Mouse (Mus musculus): ENCODE measurements around the gene L1cam. TPM values are rescaled to one million over a fixed set of nuclear protein-coding genes. Genes with fewer than 3 reads are reported as not detected.

L1cam gene
- polyA plus RNA-seq, 1 experiment from 2014 or later = 103 TPM

DNA sequence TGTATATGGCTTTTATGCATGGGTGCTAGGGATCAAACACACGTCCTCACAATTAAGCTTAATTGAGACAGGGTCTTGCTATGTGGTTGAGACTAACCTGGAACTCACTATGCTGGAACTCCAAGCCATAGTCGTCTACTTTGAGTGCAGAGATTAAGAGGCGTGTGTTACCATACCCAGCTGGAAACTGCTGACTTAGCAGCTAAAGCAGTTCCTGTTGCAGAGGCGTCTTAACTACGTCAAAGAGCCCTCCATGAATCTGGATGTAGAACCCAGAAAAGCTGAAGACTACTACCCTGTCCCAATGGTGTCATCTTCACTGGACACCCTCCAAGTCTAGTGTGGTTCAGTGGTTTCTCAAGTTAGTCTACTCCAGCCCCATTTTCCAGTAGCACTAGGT lies 22.7 kb upstream of the L1cam start:
- 0 out of 2 replicates have a peak, but pooled peaks cover 3% of the 10 kb centered on the region for H3K4me1 ChIP-seq (ENCODE audit: control insufficient read depth, insufficient read depth, low read length)
- H3K9me3 ChIP-seq (ENCODE audit: control insufficient read depth, low read length) = no peaks in the 10 kb centered on the region
- no peak overlapping the region for H3K9ac ChIP-seq (replicated peaks; ENCODE audit: low read length)
- no peak overlapping the region for H3K4me3 ChIP-seq (replicated peaks; ENCODE audit: low read depth, low read length)
- DNase-seq = no peak
- H3K36me3 ChIP-seq (ENCODE audit: control insufficient read depth, insufficient read depth, low read length) = peaks cover 3% of the 10 kb centered on the region; the same call in 1 of the 2 replicates
- no peak for ATAC-seq (ENCODE audit: low FRiP score, low TSS enrichment)
- H3K27me3 ChIP-seq (ENCODE audit: control insufficient read depth, insufficient read depth, low read length) = no peaks in the 10 kb centered on the region
- WGBS = 84% methylated on average over 5 of the region's 5 CpGs
- H3K4me2 ChIP-seq (ENCODE audit: low read length) = no peak overlapping the region
- no peak overlapping the region for H3K27ac ChIP-seq (replicated peaks; ENCODE audit: low read depth, low read length)

- 76% methylated on average over 8 of the region's 8 CpGs for WGBS
- no peak overlapping the region for H3K4me2 ChIP-seq (ENCODE audit: low read length)
- H3K27ac ChIP-seq (replicated peaks; ENCODE audit: low read depth, low read length) = no peak overlapping the region
- ATAC-seq (ENCODE audit: low FRiP score, low TSS enrichment) (no peak), DNase-seq (no peak)
- no peaks in the 10 kb centered on the region for H3K9me3 ChIP-seq (ENCODE audit: control insufficient read depth, low read length)
- no peak overlapping the region for H3K9ac ChIP-seq (replicated peaks; ENCODE audit: low read length)
- H3K27me3 ChIP-seq (ENCODE audit: control insufficient read depth, insufficient read depth, low read length) = no peaks in the 10 kb centered on the region
- H3K36me3 ChIP-seq (ENCODE audit: control insufficient read depth, insufficient read depth, low read length) = peaks cover 3% of the 10 kb centered on the region; the same call in 1 of the 2 replicates
- H3K4me3 ChIP-seq (replicated peaks; ENCODE audit: low read depth, low read length) = no peak overlapping the region
- 0 out of 2 replicates have a peak, but pooled peaks cover 3% of the 10 kb centered on the region for H3K4me1 ChIP-seq (ENCODE audit: control insufficient read depth, insufficient read depth, low read length)
Measured at GRCm38 (mm10) chrX:73916945-73917344, 21.0 kb upstream of the L1cam start.

DNA sequence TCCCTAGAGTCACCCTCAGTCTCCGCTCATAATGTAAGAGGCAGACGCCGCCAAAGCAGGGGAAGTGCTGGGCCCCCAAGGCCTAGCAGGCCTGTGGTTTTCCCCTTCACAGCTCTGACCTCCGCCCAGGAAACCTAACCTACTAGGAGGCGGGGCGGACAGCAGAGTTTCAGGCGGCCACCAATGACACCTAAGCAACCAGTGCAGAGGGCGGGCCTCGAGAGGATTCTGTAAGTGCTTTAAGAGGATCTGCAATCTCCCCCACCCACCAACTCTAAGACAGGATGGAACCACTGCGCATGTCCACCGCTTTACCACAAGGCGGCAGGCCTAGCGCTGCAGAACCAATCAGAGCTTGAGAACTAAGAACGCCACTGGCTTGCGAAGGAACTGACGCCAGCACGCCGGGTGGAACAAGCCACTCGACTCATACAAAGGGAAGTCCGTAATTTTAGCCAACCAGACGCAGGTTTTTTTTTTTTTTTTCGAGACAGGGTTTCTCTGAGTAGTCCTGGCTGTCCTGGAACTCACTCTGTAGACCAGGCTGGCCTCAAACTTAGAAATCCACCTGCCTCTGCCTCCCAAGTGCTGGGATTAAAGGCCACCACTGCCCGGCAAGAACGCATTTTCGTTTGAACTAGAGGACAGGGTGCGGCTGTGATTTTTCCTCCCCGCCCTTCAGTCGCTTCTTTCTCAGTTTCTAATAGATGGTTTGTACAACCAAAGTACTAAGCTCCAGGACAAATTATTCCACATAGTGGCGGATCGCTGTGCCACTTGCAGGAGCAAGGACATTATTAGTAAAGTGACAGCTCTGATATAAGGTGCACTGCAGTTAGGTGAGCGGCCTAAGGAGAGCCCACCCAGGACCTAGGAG lies 19.2 kb upstream of the L1cam start:
- peak; percentile 93 for DNase-seq
- WGBS = 30% methylated on average over 31 of the region's 31 CpGs

DNA sequence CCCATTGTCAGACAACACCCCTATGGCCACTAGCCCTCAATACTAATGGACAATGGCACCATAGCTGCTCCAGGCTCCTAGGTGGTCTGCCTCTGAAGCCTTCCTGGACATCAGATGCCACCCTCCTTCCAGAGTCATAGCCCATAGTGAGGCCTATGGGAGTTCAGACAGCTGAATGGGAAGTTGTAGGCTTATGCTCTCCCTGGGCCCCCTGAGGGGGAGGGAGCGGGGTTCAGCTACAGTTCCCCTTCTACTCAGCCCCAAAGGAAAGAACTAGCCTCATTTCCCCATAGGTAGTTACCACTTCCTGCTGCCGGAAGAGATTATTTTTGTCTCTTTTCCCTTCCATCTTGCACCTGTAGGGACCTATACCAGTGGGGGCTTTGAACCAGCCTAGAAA lies 15.7 kb upstream of the L1cam start:
- WGBS = 85% methylated on average over 2 of the region's 2 CpGs
- H3K27me3 ChIP-seq (ENCODE audit: control insufficient read depth, insufficient read depth, low read length) = no peaks in the 10 kb centered on the region
- H3K9me3 ChIP-seq (ENCODE audit: control insufficient read depth, low read length) = no peaks in the 10 kb centered on the region
- no peak overlapping the region for H3K4me3 ChIP-seq (replicated peaks; ENCODE audit: low read depth, low read length)
- DNase-seq (no peak), ATAC-seq (ENCODE audit: low FRiP score, low TSS enrichment) (no peak)
- 0 out of 2 replicates have a peak, but pooled peaks cover 2% of the 10 kb centered on the region for H3K4me1 ChIP-seq (ENCODE audit: control insufficient read depth, insufficient read depth, low read length)
- H3K4me2 ChIP-seq (ENCODE audit: low read length) = no peak overlapping the region
- no peaks in the 10 kb centered on the region for H3K36me3 ChIP-seq (ENCODE audit: control insufficient read depth, insufficient read depth, low read length)
- no peak overlapping the region for H3K9ac ChIP-seq (replicated peaks; ENCODE audit: low read length)
- H3K27ac ChIP-seq (replicated peaks; ENCODE audit: low read depth, low read length) = no peak overlapping the region

More for the DNA sequence above, 19.2 kb upstream of the L1cam start:
- Histone ChIP-seq H3K9me3 (ENCODE audit: control insufficient read depth, low read length) (no peaks in the 10 kb centered on the region), H3K4me3 (replicated peaks; ENCODE audit: low read depth, low read length) (peak overlapping the region; percentile 19), H3K27me3 (ENCODE audit: control insufficient read depth, insufficient read depth, low read length) (no peaks in the 10 kb centered on the region), H3K36me3 (ENCODE audit: control insufficient read depth, insufficient read depth, low read length) (peaks cover 3% of the 10 kb centered on the region; the same call in 1 of the 2 replicates), H3K9ac (replicated peaks; ENCODE audit: low read length) (peak overlapping the region; percentile 17; the same call in 1 of the 2 replicates), H3K4me2 (ENCODE audit: low read length) (peak overlapping the region; percentile 50), H3K4me1 (ENCODE audit: control insufficient read depth, insufficient read depth, low read length) (0 out of 2 replicates have a peak, but pooled peaks cover 2% of the 10 kb centered on the region), H3K27ac (replicated peaks; ENCODE audit: low read depth, low read length) (peak overlapping the region; percentile 78)
- ATAC-seq (ENCODE audit: low FRiP score, low TSS enrichment) = peak; percentile 95

DNA sequence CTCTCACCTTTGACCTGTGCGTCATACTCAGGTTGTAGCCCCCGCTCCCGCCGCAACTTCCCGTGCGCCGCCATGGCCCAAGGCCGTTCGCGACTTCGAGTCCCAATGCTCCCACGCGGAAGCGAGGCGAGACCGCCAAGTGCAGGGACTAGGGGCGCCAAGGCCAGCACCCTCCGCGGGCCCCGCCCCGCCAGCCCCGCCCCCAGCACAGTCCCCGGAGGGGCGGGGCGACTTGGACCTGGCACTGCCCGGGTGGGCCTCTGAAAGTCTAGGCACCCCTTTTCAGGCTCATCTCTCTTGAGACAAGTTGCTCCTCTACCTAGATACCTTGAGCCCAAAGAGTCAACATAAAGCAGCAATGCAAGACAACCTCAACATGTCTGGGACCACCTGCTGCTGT lies 15.3 kb upstream of the L1cam start:
- H3K27ac ChIP-seq (replicated peaks; ENCODE audit: low read depth, low read length) = no peak overlapping the region
- no peak overlapping the region; the same call in 1 of the 2 replicates for H3K4me2 ChIP-seq (ENCODE audit: low read length)
- H3K9ac ChIP-seq (replicated peaks; ENCODE audit: low read length) = no peak overlapping the region
- 20% methylated on average over 25 of the region's 26 CpGs for WGBS
- 0 out of 2 replicates have a peak, but pooled peaks cover 2% of the 10 kb centered on the region for H3K4me1 ChIP-seq (ENCODE audit: control insufficient read depth, insufficient read depth, low read length)
- no peak overlapping the region for H3K4me3 ChIP-seq (replicated peaks; ENCODE audit: low read depth, low read length)
- H3K36me3 ChIP-seq (ENCODE audit: control insufficient read depth, insufficient read depth, low read length) = no peaks in the 10 kb centered on the region
- DNase-seq (peak; percentile 1), ATAC-seq (ENCODE audit: low FRiP score, low TSS enrichment) (no peak)
- H3K9me3 ChIP-seq (ENCODE audit: control insufficient read depth, low read length) = no peaks in the 10 kb centered on the region
- H3K27me3 ChIP-seq (ENCODE audit: control insufficient read depth, insufficient read depth, low read length) = no peaks in the 10 kb centered on the region

DNA sequence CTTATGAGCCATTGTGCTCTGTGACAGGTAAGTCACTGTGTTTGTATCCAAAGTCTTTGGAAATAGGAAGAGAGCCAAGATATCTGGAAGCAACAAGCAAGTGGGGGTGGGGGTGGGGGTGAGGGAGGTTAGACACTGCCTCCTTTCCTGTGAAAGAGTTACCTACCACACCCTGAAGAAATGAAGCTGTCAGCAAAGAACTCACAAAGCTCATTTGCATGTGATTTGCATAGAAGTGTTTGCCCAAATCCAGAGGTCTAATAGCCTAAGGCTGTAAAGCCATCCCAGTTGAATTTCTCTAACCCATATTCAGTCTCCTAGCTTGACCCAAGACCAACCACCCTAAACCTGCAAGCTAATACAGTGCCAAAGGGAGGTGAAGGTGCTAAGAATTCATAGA lies 14.5 kb upstream of the L1cam start:
- Histone ChIP-seq H3K27me3 (ENCODE audit: control insufficient read depth, insufficient read depth, low read length) (no peaks in the 10 kb centered on the region), H3K4me1 (ENCODE audit: control insufficient read depth, insufficient read depth, low read length) (0 out of 2 replicates have a peak, but pooled peaks cover 2% of the 10 kb centered on the region), H3K9ac (replicated peaks; ENCODE audit: low read length) (no peak overlapping the region), H3K27ac (replicated peaks; ENCODE audit: low read depth, low read length) (no peak overlapping the region), H3K4me2 (ENCODE audit: low read length) (no peak overlapping the region), H3K4me3 (replicated peaks; ENCODE audit: low read depth, low read length) (no peak overlapping the region), H3K9me3 (ENCODE audit: control insufficient read depth, low read length) (no peaks in the 10 kb centered on the region), H3K36me3 (ENCODE audit: control insufficient read depth, insufficient read depth, low read length) (no peaks in the 10 kb centered on the region)
- ATAC-seq (ENCODE audit: low FRiP score, low TSS enrichment) (no peak), DNase-seq (no peak)

- H3K4me3 ChIP-seq (replicated peaks; ENCODE audit: low read depth, low read length) = no peak overlapping the region
- H3K9me3 ChIP-seq (ENCODE audit: control insufficient read depth, low read length) = no peaks in the 10 kb centered on the region
- no peak overlapping the region for H3K4me2 ChIP-seq (ENCODE audit: low read length)
- H3K27ac ChIP-seq (replicated peaks; ENCODE audit: low read depth, low read length) = no peak overlapping the region
- H3K27me3 ChIP-seq (ENCODE audit: control insufficient read depth, insufficient read depth, low read length) = no peaks in the 10 kb centered on the region
- H3K36me3 ChIP-seq (ENCODE audit: control insufficient read depth, insufficient read depth, low read length) = no peaks in the 10 kb centered on the region
- H3K4me1 ChIP-seq (ENCODE audit: control insufficient read depth, insufficient read depth, low read length) = 0 out of 2 replicates have a peak, but pooled peaks cover 2% of the 10 kb centered on the region
- WGBS = 92% methylated on average over 1 of the region's 1 CpGs
- H3K9ac ChIP-seq (replicated peaks; ENCODE audit: low read length) = no peak overlapping the region
- DNase-seq (no peak), ATAC-seq (ENCODE audit: low FRiP score, low TSS enrichment) (no peak)
Measured at GRCm38 (mm10) chrX:73910049-73910448, 14.1 kb upstream of the L1cam start.

GRCm38 (mm10) chrX:73897959-73898358 lies 2.1 kb upstream of the L1cam start:
- no peaks in the 10 kb centered on the region for H3K9me3 ChIP-seq (ENCODE audit: control insufficient read depth, low read length)
- 66% methylated on average over 3 of the region's 3 CpGs for WGBS
- DNase-seq (peak; percentile 14), ATAC-seq (ENCODE audit: low FRiP score, low TSS enrichment) (no peak)
- H3K4me3 ChIP-seq (replicated peaks; ENCODE audit: low read depth, low read length) = no peak overlapping the region
- no peaks in the 10 kb centered on the region for H3K36me3 ChIP-seq (ENCODE audit: control insufficient read depth, insufficient read depth, low read length)
- H3K9ac ChIP-seq (replicated peaks; ENCODE audit: low read length) = no peak overlapping the region
- no peak overlapping the region for H3K4me2 ChIP-seq (ENCODE audit: low read length)
- no peak overlapping the region for H3K27ac ChIP-seq (replicated peaks; ENCODE audit: low read depth, low read length)
- H3K27me3 ChIP-seq (ENCODE audit: control insufficient read depth, insufficient read depth, low read length) = no peaks in the 10 kb centered on the region
- no peaks in the 10 kb centered on the region for H3K4me1 ChIP-seq (ENCODE audit: control insufficient read depth, insufficient read depth, low read length)

- Histone ChIP-seq H3K27ac (replicated peaks; ENCODE audit: low read depth, low read length) (no peak overlapping the region), H3K4me2 (ENCODE audit: low read length) (no peak overlapping the region), H3K27me3 (ENCODE audit: control insufficient read depth, insufficient read depth, low read length) (no peaks in the 10 kb centered on the region), H3K4me1 (ENCODE audit: control insufficient read depth, insufficient read depth, low read length) (no peaks in the 10 kb centered on the region), H3K9ac (replicated peaks; ENCODE audit: low read length) (no peak overlapping the region), H3K9me3 (ENCODE audit: control insufficient read depth, low read length) (no peaks in the 10 kb centered on the region), H3K4me3 (replicated peaks; ENCODE audit: low read depth, low read length) (no peak overlapping the region), H3K36me3 (ENCODE audit: control insufficient read depth, insufficient read depth, low read length) (no peaks in the 10 kb centered on the region)
- ATAC-seq (ENCODE audit: low FRiP score, low TSS enrichment) = no peak
- no peak for DNase-seq
- WGBS = 90% methylated on average over 14 of the region's 14 CpGs
Measured at GRCm38 (mm10) chrX:73892833-73893232, 3.1 kb downstream of the L1cam start.

All from midbrain, embryonic 14.5 days (tissue).